Mouse (Mus musculus): Measurements from ENCODE around the gene Srsf9.
"Not testable (repeated sequence)": the region's sequence is repeated elsewhere in the genome, so short reads cannot be mapped to it uniquely, and the experiment has no call there.

Srsf9 gene

DNA sequence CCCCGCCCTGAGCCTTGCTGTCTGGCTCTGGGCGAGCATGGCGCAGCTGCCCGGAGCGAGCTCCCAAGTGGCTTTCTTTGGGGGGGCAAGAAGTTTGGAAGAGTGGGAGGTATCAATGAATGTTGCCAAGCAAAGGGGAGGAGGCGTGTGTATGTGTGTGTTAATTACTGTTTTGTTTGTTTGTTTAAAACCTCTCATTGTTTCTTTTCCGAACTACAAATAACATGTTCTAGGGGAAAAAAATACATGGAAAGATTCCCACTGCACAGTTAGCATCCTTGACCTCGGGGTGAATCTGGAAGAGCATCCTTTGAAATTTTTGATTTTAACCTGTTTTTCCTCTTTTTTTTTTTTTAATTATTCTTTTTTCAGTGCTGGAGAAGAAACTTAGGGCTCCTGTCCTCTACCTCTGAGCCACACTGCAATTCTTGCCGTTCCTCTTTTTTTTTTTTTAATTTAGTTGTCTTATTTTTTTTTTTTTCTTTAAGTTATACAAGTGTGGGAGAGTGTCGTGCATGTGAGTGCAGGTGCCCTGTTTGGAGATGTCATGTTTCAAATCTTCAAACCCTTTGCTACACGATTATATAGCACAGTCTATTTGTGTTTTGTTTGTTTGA lies 47.3 kb downstream of the Srsf9 start:
- no peak for DNase-seq

DNA sequence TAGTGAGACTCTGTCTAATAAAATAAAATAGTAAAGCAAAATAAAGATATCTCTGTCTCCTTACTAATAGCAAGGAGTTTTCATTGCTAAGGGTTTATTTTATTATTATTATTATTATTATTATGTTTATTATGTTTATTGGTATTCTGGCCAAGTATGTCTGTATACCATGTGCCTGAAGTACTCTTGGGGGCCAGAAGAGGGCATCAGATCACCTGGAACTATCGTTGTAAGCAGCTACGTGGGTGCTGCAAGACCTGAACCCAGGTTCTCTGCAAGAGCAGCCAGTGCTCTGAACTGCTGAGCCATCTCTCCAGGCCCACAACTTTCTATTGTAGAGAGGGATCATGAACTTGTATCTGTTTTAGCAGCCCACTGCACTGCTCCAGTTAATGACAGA lies 48.5 kb downstream of the Srsf9 start:
- no peak for DNase-seq

GRCm38 (mm10) chr5:115378882-115379281 lies 51.9 kb downstream of the Srsf9 start:
- DNase-seq = not testable (repeated sequence)
